ENCODE assay signal across 32 mouse cellular contexts in genomic region chr5:34302377-34302776, GRCm38 (mm10). TPM values are rescaled to one million over a fixed set of nuclear protein-coding genes. Genes with fewer than 3 reads are reported as not detected.
"Had no signal": no experiment of that assay in that cellular context is flagged by ENCODE, and none has a peak within 500 bp of the region (broad histone marks: within the 10 kb centered on the region; RNA-seq: fewer than 3 reads in every experiment).

No protein-coding gene starts in this region.

- H3K4me1 ChIP-seq: embryonic facial prominence, embryonic 12.5 days; embryonic facial prominence, embryonic 13.5 days; embryonic facial prominence, embryonic 15.5 days; forebrain, embryonic 10.5 days; forebrain, embryonic 12.5 days; forebrain, embryonic 13.5 days had no signal

- H3K36me3 ChIP-seq: embryonic facial prominence, embryonic 12.5 days; embryonic facial prominence, embryonic 13.5 days; embryonic facial prominence, embryonic 15.5 days; forebrain, embryonic 10.5 days; forebrain, embryonic 12.5 days; forebrain, embryonic 15.5 days; heart, embryonic 10.5 days had no signal

- H3K4me3 ChIP-seq: embryonic facial prominence, embryonic 12.5 days; embryonic facial prominence, embryonic 13.5 days; embryonic facial prominence, embryonic 15.5 days; erythroblast, embryonic 14.5 days; forebrain, embryonic 10.5 days; forebrain, embryonic 12.5 days; forebrain, embryonic 13.5 days; forebrain, embryonic 15.5 days; gastrocnemius, adult 2 months; heart, adult 2 months; heart, embryonic 10.5 days had no signal

- DNase-seq: cerebellum, adult 8-10 months; cerebellum, adult 9-10 months; cerebellum, adult 9-11 months; cerebellum, postnatal 36 days; embryo, embryonic 11 days; forebrain, postnatal 0 days; gastrocnemius, adult 2 months; gastrocnemius, postnatal 10 days; gastrocnemius, postnatal 14 days; gastrocnemius, postnatal 25 days; gastrocnemius, postnatal 36 days; heart, adult 11 months; heart, adult 18-20 months; heart, adult 2 months had no signal

- H3K27me3 ChIP-seq: embryonic facial prominence, embryonic 13.5 days; embryonic facial prominence, embryonic 15.5 days; forebrain, embryonic 13.5 days; forebrain, embryonic 15.5 days had no signal

- ATAC-seq: forebrain, embryonic 13.5 days; forebrain, embryonic 14.5 days; forebrain, embryonic 15.5 days; forebrain, embryonic 16.5 days; forebrain, postnatal 0 days had no signal

- H3K9me3 ChIP-seq: embryonic facial prominence, embryonic 12.5 days; embryonic facial prominence, embryonic 13.5 days; embryonic facial prominence, embryonic 15.5 days; forebrain, embryonic 10.5 days; forebrain, embryonic 12.5 days; forebrain, embryonic 13.5 days; forebrain, embryonic 15.5 days; heart, embryonic 10.5 days had no signal

- H3K27ac ChIP-seq: embryonic facial prominence, embryonic 12.5 days; embryonic facial prominence, embryonic 13.5 days; embryonic facial prominence, embryonic 15.5 days; forebrain, embryonic 10.5 days; forebrain, embryonic 12.5 days; forebrain, embryonic 13.5 days; forebrain, embryonic 15.5 days; gastrocnemius, adult 2 months; heart, adult 2 months; heart, embryonic 10.5 days had no signal

- H3K4me2 ChIP-seq: embryonic facial prominence, embryonic 12.5 days; embryonic facial prominence, embryonic 13.5 days; embryonic facial prominence, embryonic 15.5 days; forebrain, embryonic 12.5 days; forebrain, embryonic 13.5 days; forebrain, embryonic 15.5 days had no signal

- H3K9ac ChIP-seq: embryonic facial prominence, embryonic 12.5 days; embryonic facial prominence, embryonic 13.5 days; embryonic facial prominence, embryonic 15.5 days; forebrain, embryonic 12.5 days; forebrain, embryonic 13.5 days; forebrain, embryonic 15.5 days; forebrain, postnatal 0 days had no signal

RNA-seq across cellular contexts. Expression of gene Cfap99, which starts 14.0 kb away (rescaled TPM):
- total RNA-seq: common myeloid progenitor, adult 5-6 weeks; gastrocnemius, adult 18-20 months; gastrocnemius, adult 2 months; gastrocnemius, adult 8-10 months; gastrocnemius, postnatal 25 days; gastrocnemius, postnatal 36 days; granulocyte monocyte progenitor cell, adult 5-6 weeks; heart, adult 18-20 months; heart, adult 2 months; heart, adult 8-10 months had no signal
- polyA plus RNA-seq: embryonic facial prominence, embryonic 11.5 days; embryonic facial prominence, embryonic 12.5 days; embryonic facial prominence, embryonic 13.5 days; erythroblast, embryonic 14.5 days; forebrain, embryonic 10.5 days; forebrain, embryonic 11.5 days; forebrain, embryonic 12.5 days; forebrain, embryonic 13.5 days; forebrain, embryonic 15.5 days; forebrain, embryonic 16.5 days; heart, adult 2 months; heart, embryonic 10.5 days had no signal

RNA-seq across cellular contexts. Expression of gene Zfyve28, which starts 14.1 kb away (rescaled TPM):
- total RNA-seq: common myeloid progenitor, adult 5-6 weeks; granulocyte monocyte progenitor cell, adult 5-6 weeks had no signal
- polyA plus RNA-seq: erythroblast, embryonic 14.5 days had no signal
